Mouse (Mus musculus) kidney, postnatal 14 days (tissue): ENCODE results near the gene Bspry.
A peak's percentile ranks its signal among the peaks of the same experiment; 100 is the strongest.

Experiments used
- DNase-seq: peaks from one replicate; pipeline ENCODE4 v3.0.0; 2022; ENCODE audit warnings: mixed read lengths

Bspry gene

GRCm38 (mm10) chr4:62480709-62481605 is 1.1 kb downstream of the Bspry start:
- peak; percentile 34 for DNase-seq

- no peak for DNase-seq
Measured at GRCm38 (mm10) chr4:62484928-62485327, 5.1 kb downstream of the Bspry start.

DNA sequence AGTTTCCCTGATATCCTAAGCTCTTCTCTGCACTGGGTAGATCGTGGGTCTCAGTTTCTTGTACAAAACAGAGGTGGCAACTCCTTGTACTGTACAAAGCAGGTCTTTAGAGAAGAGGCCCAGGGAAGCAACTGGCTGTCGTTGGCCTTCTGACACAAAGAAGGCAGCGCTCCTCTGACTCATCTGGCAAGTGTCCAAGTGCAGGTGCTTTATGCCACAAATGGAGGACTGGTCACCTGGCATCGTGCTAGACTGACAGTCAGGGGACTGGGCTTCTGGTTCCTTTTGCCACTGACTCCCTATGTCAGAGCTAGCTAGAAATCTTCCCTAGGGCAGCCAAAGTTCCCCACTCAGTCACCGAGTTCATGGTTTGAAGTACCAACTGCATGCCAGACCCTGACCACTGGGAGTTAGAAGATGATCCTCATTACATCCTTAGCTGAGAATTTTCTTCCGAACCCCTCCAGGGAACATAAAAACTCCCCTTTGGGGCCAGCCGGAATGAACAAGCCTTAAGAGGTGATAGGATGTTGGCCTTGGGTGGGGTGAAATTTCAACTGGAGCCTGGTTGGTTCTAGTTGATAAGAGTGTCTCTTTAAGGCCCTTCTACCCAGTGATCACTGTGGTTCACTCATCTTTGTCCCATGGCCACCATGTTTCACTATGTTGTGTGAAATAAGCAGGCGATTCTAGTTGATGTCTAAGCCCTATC is 5.8 kb downstream of the Bspry start:
- no peak for DNase-seq

- DNase-seq = no peak
Measured at GRCm38 (mm10) chr4:62486162-62486696, 6.4 kb downstream of the Bspry start.

DNA sequence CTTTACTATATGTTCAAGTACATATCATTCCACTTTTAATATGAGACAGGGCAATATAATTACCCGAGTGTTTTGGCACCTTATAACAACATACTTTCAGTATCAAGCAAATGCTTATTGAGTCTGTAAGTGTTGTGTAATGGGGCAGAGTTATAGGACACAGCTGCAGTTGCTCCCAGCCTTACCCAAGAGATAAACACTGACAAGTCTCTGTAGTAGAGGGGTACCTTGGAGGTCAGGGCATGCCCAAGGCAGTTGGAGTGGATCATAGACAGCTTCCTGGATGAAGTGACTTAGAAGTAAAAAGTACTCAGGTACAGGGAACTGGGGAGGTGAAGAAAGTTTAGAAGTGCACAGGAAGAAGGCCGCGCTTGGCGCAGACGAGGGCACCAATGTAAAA is 7.3 kb downstream of the Bspry start:
- no peak for DNase-seq

DNA sequence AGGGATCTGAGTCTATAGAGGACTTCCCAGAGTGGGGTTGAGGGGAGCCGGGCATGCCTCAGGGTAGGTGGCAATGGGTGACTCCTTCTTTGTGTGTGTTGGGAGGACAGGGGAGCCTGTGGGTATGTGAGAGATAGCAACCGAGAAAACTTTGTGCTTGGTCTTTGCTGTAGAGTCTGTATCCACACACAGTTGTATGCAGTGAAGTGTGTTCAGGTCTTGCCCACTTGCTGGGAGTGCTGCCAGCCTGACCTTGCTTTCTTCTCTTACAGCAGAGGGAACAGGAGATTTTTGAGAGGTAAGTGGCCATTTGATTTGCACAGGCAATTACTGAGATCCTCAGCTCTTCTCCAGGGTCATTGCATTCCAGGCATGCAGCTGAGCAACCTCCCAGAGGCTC is 8.1 kb downstream of the Bspry start:
- no peak for DNase-seq

- no peak for DNase-seq
Measured at GRCm38 (mm10) chr4:62492682-62493081, 12.8 kb downstream of the Bspry start.

DNA sequence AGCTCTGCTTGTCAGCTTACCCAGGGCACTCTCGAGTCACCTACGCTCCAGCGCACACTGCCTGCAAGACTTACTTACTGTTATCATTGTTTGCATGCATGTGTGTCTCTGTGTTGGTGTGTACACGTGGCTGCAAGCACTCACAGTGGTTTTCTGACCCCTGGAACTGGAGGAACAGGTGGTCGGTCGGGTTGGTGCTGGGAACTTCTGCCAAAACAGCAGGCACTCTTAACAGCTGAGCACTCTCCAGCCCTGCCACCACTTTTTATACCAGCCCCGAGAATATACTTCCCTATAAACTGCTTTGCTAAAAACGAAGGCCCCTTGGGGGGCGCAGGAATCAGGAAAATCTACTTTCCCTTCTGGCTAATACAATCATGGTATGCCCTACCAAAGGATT is 14.4 kb downstream of the Bspry start:
- no peak for DNase-seq

DNA sequence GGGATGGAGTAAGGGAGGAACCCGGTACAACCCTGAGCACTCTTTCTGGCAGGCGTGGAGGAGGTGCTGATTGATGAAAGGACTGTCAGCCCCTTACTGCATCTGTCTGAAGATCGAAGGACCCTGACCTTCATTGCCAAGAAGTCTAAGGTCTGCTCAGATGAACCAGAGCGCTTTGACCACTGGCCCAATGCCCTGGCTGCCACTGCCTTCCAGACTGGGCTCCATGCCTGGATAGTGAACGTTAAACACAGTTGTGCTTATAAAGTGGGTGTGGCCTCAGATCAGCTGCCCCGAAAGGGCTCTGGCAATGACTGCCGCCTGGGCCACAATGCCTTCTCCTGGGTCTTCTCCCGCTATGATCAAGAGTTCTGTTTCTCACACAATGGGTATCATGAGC is 16.1 kb downstream of the Bspry start:
- DNase-seq = peak; percentile 80

GRCm38 (mm10) chr4:62496815-62497214 is 17.0 kb downstream of the Bspry start:
- DNase-seq = peak; percentile 79

DNA sequence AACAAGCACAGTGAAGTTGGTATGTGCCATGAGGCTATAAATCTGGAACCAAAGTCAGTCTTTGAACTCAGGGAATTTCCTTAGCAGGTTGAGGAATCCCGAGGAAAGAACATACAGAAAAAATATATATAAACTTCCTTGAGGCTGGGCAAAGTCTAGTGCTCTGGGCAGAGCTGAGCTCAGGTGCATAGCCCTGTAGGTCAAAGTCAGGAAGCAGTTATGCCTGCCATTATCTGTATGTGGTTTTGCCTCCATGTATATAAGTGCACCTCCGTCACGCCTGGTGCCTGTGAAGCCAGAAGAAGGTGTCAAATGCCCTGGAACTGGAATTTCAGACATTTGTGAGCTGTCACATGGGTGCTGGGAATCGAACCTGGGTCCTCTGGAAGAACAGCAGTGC is 20.9 kb downstream of the Bspry start:
- DNase-seq = no peak

DNA sequence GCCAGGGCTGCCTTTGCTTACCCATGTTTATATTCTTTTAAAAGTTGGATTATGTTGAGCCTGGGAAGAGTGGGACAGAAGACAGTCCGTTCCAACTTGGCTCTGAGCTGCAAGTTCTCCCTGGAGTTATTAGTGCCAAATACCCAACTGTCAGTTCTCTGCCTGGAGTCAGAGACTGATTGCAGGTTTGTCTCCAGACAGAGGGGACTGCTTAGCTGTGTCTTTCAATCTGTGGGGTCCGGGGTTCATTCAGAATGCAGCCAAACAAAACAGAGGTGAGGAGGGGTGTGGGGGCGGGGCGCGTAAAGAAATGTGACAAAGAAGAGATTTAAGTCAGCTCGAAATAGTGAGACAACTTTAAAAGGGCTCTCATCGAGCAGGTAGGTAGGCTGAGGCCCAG is 21.7 kb downstream of the Bspry start:
- DNase-seq = no peak

DNA sequence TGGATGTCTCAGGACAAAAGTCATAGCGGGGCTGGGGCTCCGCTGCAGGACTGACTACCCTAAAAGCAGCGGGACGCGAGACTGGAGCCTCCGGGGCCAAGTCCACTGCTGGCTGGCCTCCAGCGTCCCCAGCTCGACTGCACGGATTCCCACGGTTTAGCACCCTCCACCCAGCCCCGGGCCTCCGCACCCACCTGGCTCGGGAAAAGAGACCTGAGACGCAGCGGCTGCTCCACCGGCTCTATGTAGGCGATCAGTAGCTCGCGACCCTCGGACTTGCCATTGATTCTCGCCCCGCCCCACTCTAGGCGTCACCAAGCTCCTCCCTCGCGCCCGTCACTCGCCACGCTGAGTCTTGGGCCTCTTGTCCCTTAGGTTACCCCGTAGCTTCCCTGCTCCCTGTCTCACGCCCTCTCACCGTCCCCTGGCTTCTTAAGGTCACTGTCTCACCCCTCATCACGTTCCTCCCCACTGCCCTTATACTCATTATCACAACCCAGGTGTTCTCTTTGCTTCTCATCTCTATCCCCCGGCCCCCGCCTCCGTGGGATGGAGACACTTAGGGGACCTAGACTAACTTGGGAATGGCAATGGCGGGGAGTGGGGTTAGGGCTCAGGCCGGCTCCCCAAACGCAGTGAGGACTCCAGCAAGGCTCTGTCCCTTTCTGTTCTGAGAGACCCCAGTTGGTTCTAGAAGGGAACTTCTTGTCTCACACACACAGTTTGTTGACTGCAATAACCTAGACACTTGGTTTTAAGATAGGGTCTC is 22.3 kb downstream of the Bspry start:
- peak; percentile 94 for DNase-seq

DNA sequence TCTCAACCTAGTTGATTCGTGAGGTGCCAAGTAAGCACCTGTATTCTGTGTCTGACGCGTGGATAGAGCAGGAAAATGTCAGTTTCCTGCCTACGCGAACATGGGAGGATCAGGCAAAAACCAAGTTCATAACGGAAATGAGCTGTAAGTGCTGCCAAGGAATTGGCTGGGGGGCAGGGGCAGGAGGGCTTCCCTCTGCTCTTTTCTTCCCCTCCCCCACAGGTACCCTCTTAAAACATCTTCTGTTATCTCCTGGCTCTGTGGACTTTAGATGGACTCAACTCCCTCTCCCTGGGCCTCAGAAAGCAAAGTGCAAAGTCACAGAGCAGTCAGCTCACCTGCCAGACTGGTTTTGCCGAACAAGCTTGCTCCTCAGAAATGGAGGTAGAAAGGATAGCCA is 23.1 kb downstream of the Bspry start:
- DNase-seq = peak; percentile 58

- DNase-seq = no peak
Measured at GRCm38 (mm10) chr4:62503374-62503970, 23.6 kb downstream of the Bspry start, which contains the start of gene Hdhd3. Gene Hdhd3 (minus strand): TSS chr4:62503467.

DNA sequence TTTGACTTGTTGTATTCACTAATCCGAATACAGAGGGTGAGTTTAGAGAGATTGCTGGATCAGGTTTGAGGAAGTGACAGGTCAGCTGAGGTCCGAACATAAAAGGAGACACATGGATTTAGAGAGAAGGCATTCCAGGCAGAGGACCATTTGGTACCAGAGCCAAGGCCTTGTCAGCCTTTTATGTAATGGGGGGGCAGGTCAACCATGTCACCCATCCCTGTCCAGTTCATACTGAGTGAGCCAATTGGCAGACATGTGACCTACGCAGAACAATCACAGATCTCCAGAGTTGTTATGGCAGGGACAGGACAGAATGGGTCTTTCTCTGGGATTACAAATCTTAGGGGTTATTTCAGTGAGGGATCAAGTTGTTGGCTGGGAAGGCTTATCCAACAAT is 26.1 kb downstream of the Bspry start:
- no peak for DNase-seq

- peak; percentile 70 for DNase-seq
Measured at GRCm38 (mm10) chr4:62506798-62507197, 26.9 kb downstream of the Bspry start.

DNA sequence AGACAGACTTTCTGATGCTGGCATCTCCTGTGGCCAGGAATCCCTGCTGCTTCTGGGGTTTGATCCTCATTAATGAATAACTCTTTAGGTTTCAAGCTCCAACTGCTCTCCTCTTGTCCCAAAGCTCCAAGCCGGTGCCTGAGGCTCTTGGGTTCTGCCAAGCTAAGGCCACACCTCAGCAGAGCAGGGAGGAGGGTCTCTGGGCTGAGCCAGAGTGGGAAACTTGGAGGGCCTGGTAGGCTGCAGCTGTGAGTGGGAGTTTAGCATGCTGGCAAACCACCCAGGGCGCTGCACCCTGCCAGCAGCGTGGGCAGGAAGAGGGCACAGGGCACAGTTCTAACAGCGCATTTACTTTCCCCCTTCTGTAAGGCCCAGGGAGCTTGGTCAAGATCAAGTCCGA is 29.0 kb downstream of the Bspry start:
- DNase-seq = peak; percentile 63

DNA sequence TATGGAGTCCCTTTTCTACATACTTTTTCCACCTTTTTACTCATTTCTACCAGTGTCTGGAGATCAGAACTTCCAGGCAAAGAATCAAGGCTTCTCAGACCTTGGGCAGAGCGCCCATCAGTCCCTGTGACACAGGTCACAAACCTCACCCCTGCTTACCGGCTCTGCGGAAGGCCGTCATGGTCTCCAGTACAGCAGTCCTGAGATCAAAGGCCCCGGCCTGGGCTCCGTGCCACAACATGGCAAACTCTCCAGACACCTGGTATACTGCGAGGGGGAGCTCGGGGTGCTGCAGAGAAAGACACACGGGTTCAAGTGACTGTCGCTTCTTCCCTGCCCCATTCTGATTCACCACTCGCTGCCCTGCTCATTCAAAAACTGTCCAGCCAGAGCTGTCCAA is 30.1 kb downstream of the Bspry start:
- DNase-seq = peak; percentile 88

- no peak for DNase-seq
Measured at GRCm38 (mm10) chr4:62513998-62514506, 34.2 kb downstream of the Bspry start.

- DNase-seq = no peak
Measured at GRCm38 (mm10) chr4:62514995-62515394, 35.1 kb downstream of the Bspry start.

DNA sequence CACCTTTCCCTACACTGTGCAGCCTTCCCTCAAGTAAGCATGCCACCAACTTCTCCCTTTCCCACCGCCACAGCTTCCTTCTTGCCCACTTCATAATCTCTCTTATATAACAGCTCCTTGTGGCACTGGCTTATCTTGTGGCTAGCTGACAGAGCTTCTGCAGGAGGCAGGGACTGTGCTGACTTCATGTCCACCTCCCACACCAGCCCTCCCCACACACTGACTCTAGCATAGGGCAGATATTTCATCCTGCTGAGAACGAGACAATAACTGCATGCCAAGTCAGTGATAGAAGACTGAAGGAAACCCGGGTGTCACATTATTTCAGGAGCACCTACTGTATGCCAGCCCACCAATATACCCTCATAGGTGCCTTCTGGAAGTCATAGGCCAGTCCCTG is 35.6 kb downstream of the Bspry start:
- DNase-seq = no peak
